Mouse (Mus musculus) CH12.LX (cell line): ENCODE results near the gene Zfp386.
"Not testable (repeated sequence)": the region's sequence is repeated elsewhere in the genome, so short reads cannot be mapped to it uniquely, and the experiment has no call there.

Experiments used
- CHD1 ChIP-seq: IDR thresholded peaks from 2 replicates; pipeline ENCODE4 v1.6.1; 2012; ENCODE audit warnings: low read depth, low read length, improper control_type of control experiment, inconsistent platforms
- CHD2 ChIP-seq: IDR thresholded peaks from 2 replicates; pipeline ENCODE4 v1.6.1; 2011; ENCODE audit warnings: low read length, improper control_type of control experiment
- CTCF ChIP-seq, 2 experiments: IDR thresholded peaks in 1 of 2; conservative IDR thresholded peaks in 1 of 2; 2 replicates each; pipeline ENCODE4 v1.5.1; 2011 to 2012; ENCODE audit warnings: low read depth in 2 of 2, low read length in 2 of 2, improper control_type of control experiment in 1 of 2, inconsistent platforms in 1 of 2, mild to moderate bottlenecking in 1 of 2, moderate library complexity in 1 of 2
- KAT2A ChIP-seq: IDR thresholded peaks from 2 replicates; pipeline ENCODE4 v1.6.1; 2012; ENCODE audit warnings: low read length, improper control_type of control experiment, inconsistent platforms; ENCODE audit not compliant: insufficient replicate concordance
- USF2 ChIP-seq: conservative IDR thresholded peaks from 2 replicates; pipeline ENCODE4 v1.6.1; 2011; ENCODE audit warnings: low read depth, low read length, improper control_type of control experiment

DNA sequence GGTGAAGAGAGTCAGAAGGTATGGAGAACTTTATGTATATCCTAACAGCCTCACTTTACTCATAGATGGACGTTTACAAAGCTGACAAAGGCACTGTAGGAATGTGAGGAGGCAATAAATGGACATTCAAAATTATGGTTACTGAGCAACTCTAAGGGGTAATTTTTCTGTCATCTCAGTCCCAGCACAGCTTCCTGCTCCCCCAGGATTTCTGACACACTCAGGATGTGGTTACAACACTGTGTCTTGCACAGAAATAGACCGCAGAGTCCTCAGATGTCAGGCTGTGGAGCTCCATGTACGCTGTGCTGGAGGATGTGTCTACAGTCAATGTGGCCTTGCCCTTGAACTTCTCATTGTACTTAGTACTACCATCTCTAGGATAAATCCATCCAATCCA, 47.7 kb upstream of the Zfp386 start:
- not testable (repeated sequence) for TF ChIP-seq CHD1; USF2; CTCF (conservative IDR thresholded peaks at IDR 0.05 in 1 of 2, IDR thresholded peaks at IDR 0.05 in 1 of 2; ENCODE audit: low read depth in 2 of 2, low read length in 2 of 2); KAT2A; CHD2
